Mouse (Mus musculus) adipose tissue, adult 10 weeks (tissue): ENCODE measurements around the gene Pla2g3. TPM values are rescaled to one million over a fixed set of nuclear protein-coding genes. Genes with fewer than 3 reads are reported as not detected.

Experiments
- polyA plus RNA-seq: library from polyadenylated mRNA; stranded (reverse); fragments of 350-450 nt; fragmentation: Illumina TruSeq; extraction: RNeasy Lipid Tissue Mini Kit (QIAGEN cat#74804); gene quantifications from one replicate; pipeline ENCODE4 v1.2.3, GENCODE M21; 2014; ENCODE audit warnings: low read depth, low replicate concordance

The Pla2g3 gene
- 1.1 TPM for polyA plus RNA-seq

DNA sequence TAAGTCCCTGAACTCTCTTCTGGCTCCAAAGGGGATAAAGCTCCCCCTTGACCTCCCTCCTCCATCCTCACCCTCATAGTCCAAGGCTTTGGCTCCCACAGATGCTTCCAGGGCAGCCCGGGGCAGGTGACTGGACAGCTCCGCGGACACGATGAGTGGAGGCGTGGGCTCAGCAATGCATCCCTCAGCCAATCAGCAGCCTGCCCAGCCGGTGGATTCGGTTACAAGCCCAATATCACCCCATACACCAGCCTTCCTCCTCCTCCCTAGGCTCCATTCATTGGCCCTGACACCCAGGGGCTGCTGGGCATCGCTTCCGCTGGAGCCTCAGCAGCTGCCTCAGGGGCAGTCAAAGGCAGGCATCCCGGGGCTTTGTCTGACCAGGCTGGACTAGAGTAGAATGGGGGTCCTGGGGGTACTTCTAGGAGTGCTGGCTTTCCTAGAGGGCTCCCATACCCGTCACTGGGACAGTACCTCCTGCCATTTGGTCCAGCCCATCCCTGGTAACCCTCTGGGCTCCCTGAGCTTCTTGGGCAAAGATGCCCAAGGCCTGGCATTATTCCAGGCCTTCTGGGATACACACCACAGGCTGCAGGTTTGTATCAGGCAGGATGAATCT is at the start of gene Pla2g3:
Gene Pla2g3, plus strand, starts transcription at position 333 of the 619 bp plus-strand sequence.

DNA sequence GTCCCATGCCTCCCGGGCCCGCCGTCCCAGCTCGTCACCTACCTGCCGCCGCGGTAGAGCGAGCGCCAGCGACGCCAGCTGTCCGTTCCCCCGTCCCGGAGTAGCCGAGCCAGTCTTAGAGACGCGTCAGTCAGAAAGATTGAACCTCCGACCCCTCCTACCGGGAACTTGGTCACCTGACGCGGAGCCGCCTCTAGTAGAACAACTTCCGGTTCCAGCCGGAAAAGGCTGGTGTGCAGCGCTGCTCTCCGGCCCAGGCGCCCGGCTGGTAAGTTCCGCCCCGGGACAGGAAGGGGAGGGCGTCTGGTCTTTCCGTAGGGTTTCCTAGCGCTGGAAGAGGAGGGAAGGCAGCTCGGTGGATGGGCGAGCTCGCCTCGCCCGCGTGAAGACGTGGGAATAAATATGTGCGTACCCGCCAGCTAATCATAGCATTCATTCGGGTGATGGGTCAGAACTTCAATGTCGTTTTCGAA is 35.9 kb upstream of the Pla2g3 start, which contains the start of gene Rnf185:
Gene Rnf185, minus strand, starts transcription at position 197 of the 473 bp plus-strand sequence.

DNA sequence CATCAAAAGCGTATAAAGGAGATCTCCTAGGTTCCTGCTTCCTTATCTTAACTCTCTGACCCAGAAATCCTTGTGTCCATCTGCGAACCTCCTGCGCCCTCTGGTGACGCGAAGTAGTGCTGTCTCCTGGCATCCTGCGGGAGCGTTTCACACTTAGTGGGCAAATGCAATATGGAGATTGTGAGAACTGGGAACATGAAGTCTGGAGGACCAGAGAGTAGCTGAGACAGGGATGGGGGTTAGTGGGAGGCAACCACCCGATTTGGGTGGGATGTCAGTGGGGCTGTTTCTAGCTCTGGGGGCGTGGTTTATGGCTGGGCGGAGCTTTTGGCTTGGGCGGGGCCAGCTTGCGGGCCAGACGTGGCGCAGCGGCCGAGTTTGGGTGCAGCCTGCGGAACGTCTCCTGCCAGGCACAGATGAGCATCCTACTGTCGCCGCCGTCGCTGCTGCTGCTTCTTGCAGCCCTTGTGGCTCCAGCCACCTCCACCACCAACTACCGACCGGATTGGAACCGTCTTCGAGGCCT is 26.5 kb downstream of the Pla2g3 start, which contains the start of gene Selenom:
Gene Selenom, plus strand, starts transcription at position 156 of the 526 bp plus-strand sequence.

DNA sequence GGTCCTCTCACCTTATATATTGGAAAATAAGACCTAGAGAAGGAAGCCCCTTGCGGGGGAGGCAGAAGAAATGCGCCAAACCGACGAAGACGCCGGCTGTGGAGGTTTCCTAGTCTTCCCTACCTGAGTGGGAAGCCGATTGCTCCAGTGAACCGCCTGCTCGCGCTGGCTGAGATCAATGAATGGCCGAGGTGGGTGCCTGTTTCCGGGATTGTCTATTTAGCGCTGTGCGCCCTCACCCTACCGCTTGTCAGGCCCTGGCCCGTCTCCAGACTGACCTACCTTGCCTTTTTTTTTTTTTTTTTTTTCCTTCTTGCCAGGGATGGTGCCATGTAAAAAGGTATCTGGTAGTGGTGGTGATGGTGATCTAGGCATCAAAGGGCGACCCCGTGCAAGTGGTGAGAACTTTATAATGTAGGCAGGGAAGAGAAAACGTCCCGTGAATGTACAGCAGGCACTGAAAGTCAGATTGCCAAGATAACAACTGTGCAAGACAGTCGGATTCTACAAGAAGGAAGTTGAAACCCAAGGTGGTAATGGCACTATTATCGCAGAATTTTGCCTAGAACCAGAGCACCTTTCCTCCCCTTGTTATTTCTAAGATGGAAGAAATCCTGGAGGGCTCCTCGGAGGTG is 52.5 kb downstream of the Pla2g3 start, which contains the start of gene Smtn:
Gene Smtn, minus strand, starts transcription at position 162 of the 635 bp plus-strand sequence.

Other genes starting within 250 kb of the Pla2g3 start
- gene Drg1, start 221.9 kb upstream of the Pla2g3 start, polyA plus RNA-seq: 67.9 TPM
- 37.4 TPM for gene Patz1, start 199.4 kb upstream of the Pla2g3 start, polyA plus RNA-seq
- gene Pik3ip1, start 157.9 kb upstream of the Pla2g3 start, polyA plus RNA-seq: 22.2 TPM
- 53.4 TPM for gene Limk2, start 79.1 kb upstream of the Pla2g3 start, polyA plus RNA-seq
- 30.8 TPM for gene Rnf185, start 35.9 kb upstream of the Pla2g3 start, polyA plus RNA-seq
- gene Inpp5j, start 16.5 kb downstream of the Pla2g3 start, polyA plus RNA-seq: 2.9 TPM
- 56.9 TPM for gene Selenom, start 26.4 kb downstream of the Pla2g3 start, polyA plus RNA-seq
- gene Smtn, start 52.3 kb downstream of the Pla2g3 start, polyA plus RNA-seq: 38.2 TPM
- 20.3 TPM for gene Morc2a, start 160.9 kb downstream of the Pla2g3 start, polyA plus RNA-seq